ENCODE assay signal across 16 mouse cellular contexts in genomic region chr6:61248700-61249099, GRCm38 (mm10).
DNase-seq lines count a peak whose midpoint lies in the region.
"Had no signal": no experiment of that assay in that cellular context is flagged by ENCODE, and none has a peak within 500 bp of the region (broad histone marks: within the 10 kb centered on the region; RNA-seq: fewer than 3 reads in every experiment).

No protein-coding gene starts in this region.

- peak; percentile 27 to 31 for DNase-seq in cerebellum, postnatal 10 days
- no peak for DNase-seq in cerebellum, postnatal 36 days
- peak; percentile 11 for DNase-seq in layer of hippocampus, adult 9-11 months
- DNase-seq in layer of hippocampus, adult 9-10 months (ENCODE audit: low spot score) = no peak
- peak; percentile 11 for DNase-seq in retina, embryonic 14.5 days (ENCODE audit: low spot score)
- no peak for DNase-seq in retina, postnatal 1 day
- no peak for DNase-seq in heart, adult 11 months
- no peak for DNase-seq in heart, postnatal 4 days
- DNase-seq: adrenal gland, postnatal 36 days; cerebellum, adult 9-10 months; embryo, embryonic 11 days; gastrocnemius, postnatal 36 days; heart, postnatal 10 days; kidney, adult 9 months; right cerebral cortex, postnatal 14 days; thymus, postnatal 14 days had no signal

Comparison
In these comparisons a context has a peak if more than half of its experiments do, and no peak if none do; other contexts are left out.
1. DNase-seq: peak in cerebellum, postnatal 10 days (2 of 2), layer of hippocampus, adult 9-11 months (single experiment) and retina, embryonic 14.5 days (single experiment); none in cerebellum, postnatal 36 days (0 of 2), layer of hippocampus, adult 9-10 months (single experiment), retina, postnatal 1 day (single experiment), heart, adult 11 months (single experiment) and heart, postnatal 4 days (single experiment).